Mouse (Mus musculus) myocyte (in vitro differentiated cells): ENCODE results near the gene Naaa. TPM values are rescaled to one million over a fixed set of nuclear protein-coding genes. Genes with fewer than 3 reads are reported as not detected.

Experiments
- H3K27me3 ChIP-seq: one replicate; pipeline ENCODE4 v1.6.1; 2011; ENCODE audit not compliant: control insufficient read depth, insufficient read depth, insufficient read length
- H3K36me3 ChIP-seq: one replicate; pipeline ENCODE4 v1.6.1; 2011; ENCODE audit not compliant: control insufficient read depth, insufficient read depth
- H3K4me2 ChIP-seq: one replicate; pipeline ENCODE4 v1.6.1; 2011; ENCODE audit warnings: low read depth, control low read depth
- H3K4me3 ChIP-seq: one replicate; pipeline ENCODE4 v1.5.1; 2011; ENCODE audit warnings: mild to moderate bottlenecking, control low read depth, moderate library complexity
- H3K79me2 ChIP-seq: one replicate; pipeline ENCODE4 v1.6.1; 2011; ENCODE audit not compliant: control insufficient read depth, insufficient read depth
- H3ac ChIP-seq: one replicate; pipeline ENCODE4 v1.6.1; 2011; ENCODE audit not compliant: control insufficient read depth, insufficient read length
- CEBPB ChIP-seq: IDR thresholded peaks from 2 replicates; pipeline ENCODE4 v1.6.1; 2011; ENCODE audit warnings: mild to moderate bottlenecking, moderate library complexity; ENCODE audit not compliant: poor library complexity, insufficient read depth, severe bottlenecking
- E2F4 ChIP-seq: IDR thresholded peaks from one replicate; pipeline ENCODE4 v1.6.1; 2011; ENCODE audit warnings: mild to moderate bottlenecking, control low read depth, moderate library complexity; ENCODE audit not compliant: insufficient read depth
- MAX ChIP-seq: IDR thresholded peaks from one replicate; pipeline ENCODE4 v1.6.1; 2011; ENCODE audit warnings: low read depth, mild to moderate bottlenecking, control low read depth
- MYOD1 ChIP-seq, 3 experiments: IDR thresholded peaks; one replicate each; pipeline ENCODE4 v1.6.1; 2011; ENCODE audit warnings: control low read depth in 2 of 3, low read depth in 2 of 3, mild to moderate bottlenecking in 2 of 3, moderate library complexity in 1 of 3; ENCODE audit not compliant: insufficient read length in 2 of 3, control insufficient read depth in 1 of 3
- MYOG ChIP-seq, 3 experiments: IDR thresholded peaks; one replicate each; pipeline ENCODE4 v1.6.1; 2011; ENCODE audit warnings: control low read depth in 2 of 3, low read depth in 2 of 3, mild to moderate bottlenecking in 2 of 3; ENCODE audit not compliant: insufficient read length in 2 of 3, control insufficient read depth in 1 of 3, insufficient read depth in 1 of 3
- POLR2A ChIP-seq: IDR thresholded peaks from one replicate; pipeline ENCODE4 v1.6.1; 2011; ENCODE audit warnings: low read depth, mild to moderate bottlenecking, control low read depth, moderate library complexity; ENCODE audit not compliant: insufficient read length
- POLR2AphosphoS2 ChIP-seq: IDR thresholded peaks from one replicate; pipeline ENCODE4 v1.6.1; 2011; ENCODE audit warnings: low read depth, control low read depth; ENCODE audit not compliant: insufficient read length
- REST ChIP-seq: IDR thresholded peaks from one replicate; pipeline ENCODE4 v1.6.1; 2011; ENCODE audit warnings: mild to moderate bottlenecking, control low read depth, moderate library complexity; ENCODE audit not compliant: insufficient read depth, insufficient read length
- SRF ChIP-seq: IDR thresholded peaks from one replicate; pipeline ENCODE4 v1.6.1; 2011; ENCODE audit warnings: low read depth; ENCODE audit not compliant: control insufficient read depth, insufficient read length
- TCF12 ChIP-seq: IDR thresholded peaks from one replicate; pipeline ENCODE4 v1.6.1; 2011; ENCODE audit warnings: mild to moderate bottlenecking, control low read depth; ENCODE audit not compliant: poor library complexity, insufficient read depth, severe bottlenecking
- TCF3 ChIP-seq: IDR thresholded peaks from one replicate; pipeline ENCODE4 v1.6.1; 2011; ENCODE audit warnings: low read depth, control low read depth; ENCODE audit not compliant: insufficient read length
- USF1 ChIP-seq: IDR thresholded peaks from one replicate; pipeline ENCODE4 v1.6.1; 2011; ENCODE audit warnings: low read depth, mild to moderate bottlenecking, control low read depth, moderate library complexity
- polyA plus RNA-seq: library from polyadenylated mRNA; unstranded; fragments of >200 nt; fragmentation: generic; extraction: Trizol; gene quantifications from one replicate; pipeline ENCODE4 v1.2.1, GENCODE M21; 2012; ENCODE audit warnings: missing spikeins

The Naaa gene
- polyA plus RNA-seq, 1 experiment, result 6.2 TPM

DNA sequence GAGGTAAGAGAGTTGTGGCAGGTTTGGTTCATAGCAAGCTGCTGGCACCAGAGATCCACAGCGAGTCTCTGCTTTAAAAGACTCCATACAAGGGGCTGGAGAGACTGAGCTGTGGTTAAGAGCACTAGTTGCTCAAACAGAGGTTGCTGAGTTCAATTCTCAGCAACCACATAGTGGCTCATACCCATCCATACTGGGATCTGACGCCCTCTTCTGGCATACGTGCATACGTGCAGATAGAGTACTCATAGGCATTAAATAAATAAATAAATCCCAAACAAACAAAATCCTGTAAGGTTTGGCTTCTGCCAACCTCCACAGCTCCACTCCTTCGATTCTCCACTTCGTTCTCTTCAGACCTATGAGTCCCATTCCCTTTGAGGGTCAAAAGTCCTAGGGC is 25.9 kb downstream of the Naaa start:
- Histone ChIP-seq H3ac (no peak overlapping the region), H3K79me2 (no peaks in the 10 kb centered on the region), H3K27me3 (no peaks in the 10 kb centered on the region), H3K4me2 (no peak overlapping the region), H3K36me3 (no peaks in the 10 kb centered on the region), H3K4me3 (no peak overlapping the region)
- TF ChIP-seq MYOD1 (IDR thresholded peaks at IDR 0.05; ENCODE audit: control insufficient read depth in 1 of 3, insufficient read length in 2 of 3, low read depth in 2 of 3), result no peak
- TF ChIP-seq POLR2AphosphoS2, result no peak
- no peak for TF ChIP-seq CEBPB
- no peak for TF ChIP-seq TCF3
- no peak for TF ChIP-seq MYOG (IDR thresholded peaks at IDR 0.05; ENCODE audit: control insufficient read depth in 1 of 3, insufficient read depth in 1 of 3, insufficient read length in 2 of 3, low read depth in 2 of 3)

DNA sequence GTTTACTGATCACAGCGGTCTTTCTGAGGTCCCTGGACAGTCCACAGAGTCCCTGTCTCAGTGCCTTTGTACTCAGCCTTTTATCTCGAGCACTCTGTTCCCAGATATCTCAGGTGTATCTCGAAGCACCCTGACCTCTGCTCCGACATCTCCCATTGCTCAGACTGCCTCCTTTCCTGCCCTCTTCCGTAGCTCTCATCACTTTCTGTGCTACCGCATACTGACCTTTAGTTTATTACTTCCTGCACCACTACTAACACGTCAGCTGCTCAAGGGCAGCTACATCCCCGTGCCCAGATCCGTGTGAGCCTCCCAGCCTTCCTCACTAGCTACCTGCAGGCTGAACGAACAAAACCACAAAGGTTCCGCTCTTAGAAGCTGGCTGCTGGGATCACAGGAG is 29.4 kb downstream of the Naaa start:
- Histone ChIP-seq H3K27me3 (no peaks in the 10 kb centered on the region), H3K79me2 (no peaks in the 10 kb centered on the region), H3K36me3 (no peaks in the 10 kb centered on the region), H3ac (no peak overlapping the region), H3K4me3 (no peak overlapping the region), H3K4me2 (no peak overlapping the region)
- no peak for TF ChIP-seq CEBPB
- TF ChIP-seq POLR2A, result no peak
- no peak for TF ChIP-seq REST
- TF ChIP-seq TCF3, result no peak
- TF ChIP-seq E2F4, result no peak
- no peak for TF ChIP-seq MYOD1 (IDR thresholded peaks at IDR 0.05; ENCODE audit: control insufficient read depth in 1 of 3, insufficient read length in 2 of 3, low read depth in 2 of 3)
- TF ChIP-seq USF1, result no peak
- no peak for TF ChIP-seq MAX
- no peak for TF ChIP-seq POLR2AphosphoS2
- no peak for TF ChIP-seq SRF
- TF ChIP-seq MYOG (IDR thresholded peaks at IDR 0.05; ENCODE audit: control insufficient read depth in 1 of 3, insufficient read depth in 1 of 3, insufficient read length in 2 of 3, low read depth in 2 of 3), result no peak
- no peak for TF ChIP-seq TCF12

DNA sequence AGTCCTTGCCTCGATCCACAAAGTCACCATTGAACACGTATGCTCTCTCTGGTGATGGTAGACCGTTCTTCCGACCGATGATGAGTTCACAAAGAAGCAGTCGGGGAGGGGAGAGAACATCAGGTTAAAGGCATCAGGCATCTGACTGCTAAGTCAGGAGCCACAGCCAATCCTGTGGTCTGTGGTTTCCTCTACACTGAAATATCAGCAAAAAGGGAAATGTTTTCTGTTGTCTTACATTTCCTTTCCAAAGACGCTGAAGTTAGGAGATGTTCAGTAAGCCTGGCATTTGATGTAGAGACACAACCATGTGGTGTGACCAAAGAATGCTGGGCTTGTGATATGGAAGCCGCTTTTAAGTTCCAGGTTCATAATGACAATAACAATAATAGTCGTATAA is 32.5 kb downstream of the Naaa start:
- TF ChIP-seq TCF3, result no peak
- no peak for TF ChIP-seq MAX
- no peak for TF ChIP-seq E2F4
- TF ChIP-seq POLR2AphosphoS2, result no peak
- TF ChIP-seq SRF, result no peak
- H3K4me3 ChIP-seq, result no peak overlapping the region
- no peak overlapping the region for H3ac ChIP-seq
- H3K36me3 ChIP-seq, result no peaks in the 10 kb centered on the region
- no peaks in the 10 kb centered on the region for H3K79me2 ChIP-seq
- H3K4me2 ChIP-seq, result no peak overlapping the region
- H3K27me3 ChIP-seq, result no peaks in the 10 kb centered on the region

DNA sequence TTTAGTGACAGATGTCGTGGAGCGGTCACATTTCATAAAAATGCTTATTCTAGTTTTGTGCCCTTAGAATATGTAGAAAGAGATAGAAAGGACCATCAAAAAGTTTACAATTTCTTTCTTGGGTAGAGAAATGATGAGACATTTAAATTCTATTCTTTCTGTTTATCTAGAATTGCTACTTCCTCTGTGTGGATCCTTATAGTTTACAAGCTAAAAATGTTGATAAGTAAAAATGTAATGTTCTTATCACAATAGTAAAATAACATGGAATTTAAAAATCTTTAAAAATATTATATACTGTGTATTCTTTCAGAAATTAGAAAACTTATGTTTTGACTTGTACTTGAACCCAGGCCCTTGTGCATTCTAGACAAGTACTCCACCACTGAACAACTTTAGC is 33.1 kb downstream of the Naaa start:
- no peak overlapping the region for H3K4me3 ChIP-seq
- TF ChIP-seq POLR2A (no peak), MYOG (IDR thresholded peaks at IDR 0.05; ENCODE audit: control insufficient read depth in 1 of 3, insufficient read depth in 1 of 3, insufficient read length in 2 of 3, low read depth in 2 of 3) (no peak), TCF3 (no peak), USF1 (no peak), CEBPB (no peak), REST (no peak), POLR2AphosphoS2 (no peak), SRF (no peak), MAX (no peak), E2F4 (no peak), MYOD1 (IDR thresholded peaks at IDR 0.05; ENCODE audit: control insufficient read depth in 1 of 3, insufficient read length in 2 of 3, low read depth in 2 of 3) (no peak), TCF12 (no peak)

DNA sequence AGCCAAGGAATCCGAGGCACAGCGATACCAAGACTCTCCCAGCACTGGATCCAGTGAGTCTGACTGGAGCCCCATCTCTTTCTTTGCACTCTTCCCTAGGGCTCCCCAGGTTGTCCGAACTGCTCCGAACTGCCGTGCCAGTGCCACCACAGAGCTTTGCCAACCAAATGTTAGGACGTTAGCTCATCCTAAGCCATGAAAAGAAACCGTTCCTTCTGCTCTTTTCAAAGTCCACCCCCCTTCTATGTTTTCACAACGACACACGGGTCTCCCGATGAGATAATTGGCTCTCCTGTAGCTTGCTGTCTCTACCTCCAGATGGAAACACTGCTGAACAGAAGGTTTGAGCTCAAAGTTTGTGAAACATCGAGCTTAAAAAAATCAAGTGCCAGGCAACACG is 37.2 kb downstream of the Naaa start:
- no peak overlapping the region for H3K4me3 ChIP-seq
- no peaks in the 10 kb centered on the region for H3K27me3 ChIP-seq
- no peak for TF ChIP-seq MYOG (IDR thresholded peaks at IDR 0.05; ENCODE audit: control insufficient read depth in 1 of 3, insufficient read depth in 1 of 3, insufficient read length in 2 of 3, low read depth in 2 of 3)
- no peak for TF ChIP-seq MAX
- no peak for TF ChIP-seq MYOD1 (IDR thresholded peaks at IDR 0.05; ENCODE audit: control insufficient read depth in 1 of 3, insufficient read length in 2 of 3, low read depth in 2 of 3)
- TF ChIP-seq TCF3, result no peak
- TF ChIP-seq SRF, result no peak
- no peak for TF ChIP-seq E2F4
- TF ChIP-seq POLR2AphosphoS2, result no peak
- TF ChIP-seq POLR2A, result no peak
- no peak for TF ChIP-seq USF1
- no peak for TF ChIP-seq REST
- no peak for TF ChIP-seq CEBPB
- no peaks in the 10 kb centered on the region for H3K79me2 ChIP-seq
- no peak overlapping the region for H3K4me2 ChIP-seq
- H3ac ChIP-seq, result no peak overlapping the region
- H3K36me3 ChIP-seq, result no peaks in the 10 kb centered on the region

More for the DNA sequence above, 33.1 kb downstream of the Naaa start:
- Histone ChIP-seq H3K36me3 (no peaks in the 10 kb centered on the region), H3K4me2 (no peak overlapping the region), H3K27me3 (no peaks in the 10 kb centered on the region), H3ac (no peak overlapping the region), H3K79me2 (no peaks in the 10 kb centered on the region)
